Mouse (Mus musculus) kidney, adult 8-10 months (tissue): ENCODE measurements around the gene Sgsh.

ENCODE experiments used
- DNase-seq, 2 experiments: peaks; one replicate each; pipeline ENCODE4 v3.0.0; 2022

Gene Sgsh

DNA sequence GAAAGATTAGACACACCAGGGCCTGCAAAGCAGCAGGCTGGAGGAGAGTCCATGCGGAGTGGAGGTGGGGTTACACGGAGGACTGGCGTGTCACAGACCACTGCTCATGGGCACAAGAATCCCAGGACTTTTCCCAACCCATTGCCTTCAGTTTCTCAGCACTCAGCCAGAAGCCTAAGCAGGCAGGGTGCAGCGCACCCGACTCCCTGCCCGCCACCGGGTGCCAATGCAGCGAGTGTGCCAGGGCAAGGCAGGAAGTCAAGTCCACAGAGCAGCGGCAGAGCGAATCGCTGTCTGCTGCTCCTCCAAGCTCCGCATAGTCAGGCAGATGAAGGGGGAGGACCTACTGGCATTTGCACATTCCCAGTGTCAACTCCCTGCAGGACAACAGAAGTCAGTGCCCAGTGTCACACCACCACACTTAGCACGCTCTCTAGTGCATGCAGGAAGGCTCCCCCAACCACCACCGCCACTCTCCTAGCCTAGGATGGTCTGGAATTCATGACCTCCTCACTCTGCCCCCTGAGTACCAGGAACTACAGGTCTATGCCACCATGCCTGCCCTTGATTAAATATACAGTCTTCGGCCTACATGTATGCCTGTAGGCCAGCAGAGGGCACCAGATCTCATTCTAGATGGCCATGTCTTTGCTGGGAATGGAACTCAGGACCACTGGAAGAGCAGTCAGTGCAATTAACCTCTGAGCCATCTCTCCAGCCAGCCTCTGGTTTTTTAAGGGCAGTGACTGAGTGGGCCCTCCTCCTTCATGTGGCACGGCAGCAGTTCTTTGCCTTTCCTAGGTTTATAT lies 50.2 kb downstream of the Sgsh start:
- DNase-seq, result peak in 1 of 2 experiments; percentile 44

DNA sequence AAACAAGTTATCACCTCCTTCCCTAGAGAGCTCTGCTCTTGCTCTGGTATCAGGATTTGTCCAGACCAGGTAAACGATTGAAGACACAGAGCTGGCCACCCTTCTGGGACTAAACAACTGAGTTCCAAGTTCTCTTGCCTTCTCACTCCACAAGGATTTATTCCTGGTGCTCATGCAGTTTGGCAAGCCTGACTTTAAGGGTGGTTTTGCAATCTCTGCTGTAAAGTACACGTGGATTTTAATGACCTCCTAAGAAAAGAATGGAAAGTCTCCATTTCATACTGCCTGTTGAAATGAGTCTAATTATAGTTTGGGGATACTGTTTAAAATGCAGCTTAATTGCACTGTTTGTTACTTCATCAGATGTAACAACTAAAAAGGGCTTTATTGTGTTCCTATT lies 54.4 kb downstream of the Sgsh start:
- no peak for DNase-seq

DNA sequence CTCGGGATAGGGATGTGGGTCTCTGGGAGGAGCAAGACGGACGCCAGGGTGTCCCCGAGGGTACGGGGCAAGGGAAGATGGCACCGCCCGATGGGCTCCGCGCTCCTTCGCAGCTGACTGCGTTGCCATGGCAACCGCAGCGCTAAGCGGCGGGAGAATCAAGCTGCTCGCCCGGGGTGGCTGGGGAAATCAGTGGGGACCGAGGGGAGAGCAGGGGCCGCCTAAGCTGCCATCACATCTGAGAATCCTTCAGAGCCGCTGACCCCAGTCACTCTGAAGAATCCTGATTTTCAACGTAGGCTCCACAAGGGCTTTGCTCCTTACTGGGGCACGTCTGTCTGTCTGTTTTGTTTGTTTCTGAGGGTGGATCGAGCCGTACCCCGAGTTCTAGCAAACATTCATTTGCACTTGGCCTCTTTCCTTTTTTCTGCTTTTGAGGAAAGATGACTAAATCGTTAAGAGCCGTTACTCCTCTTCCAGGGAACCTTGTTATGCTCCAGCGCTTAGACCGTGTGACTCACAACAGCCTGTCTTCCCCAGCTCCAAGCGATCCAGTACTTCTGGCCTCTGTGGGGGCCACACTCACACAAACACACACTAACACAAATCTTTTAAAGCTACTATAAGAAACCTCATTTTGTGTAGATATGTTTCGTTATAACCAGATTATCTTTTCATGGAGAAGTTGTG lies 54.9 kb downstream of the Sgsh start:
- no peak for DNase-seq

DNA sequence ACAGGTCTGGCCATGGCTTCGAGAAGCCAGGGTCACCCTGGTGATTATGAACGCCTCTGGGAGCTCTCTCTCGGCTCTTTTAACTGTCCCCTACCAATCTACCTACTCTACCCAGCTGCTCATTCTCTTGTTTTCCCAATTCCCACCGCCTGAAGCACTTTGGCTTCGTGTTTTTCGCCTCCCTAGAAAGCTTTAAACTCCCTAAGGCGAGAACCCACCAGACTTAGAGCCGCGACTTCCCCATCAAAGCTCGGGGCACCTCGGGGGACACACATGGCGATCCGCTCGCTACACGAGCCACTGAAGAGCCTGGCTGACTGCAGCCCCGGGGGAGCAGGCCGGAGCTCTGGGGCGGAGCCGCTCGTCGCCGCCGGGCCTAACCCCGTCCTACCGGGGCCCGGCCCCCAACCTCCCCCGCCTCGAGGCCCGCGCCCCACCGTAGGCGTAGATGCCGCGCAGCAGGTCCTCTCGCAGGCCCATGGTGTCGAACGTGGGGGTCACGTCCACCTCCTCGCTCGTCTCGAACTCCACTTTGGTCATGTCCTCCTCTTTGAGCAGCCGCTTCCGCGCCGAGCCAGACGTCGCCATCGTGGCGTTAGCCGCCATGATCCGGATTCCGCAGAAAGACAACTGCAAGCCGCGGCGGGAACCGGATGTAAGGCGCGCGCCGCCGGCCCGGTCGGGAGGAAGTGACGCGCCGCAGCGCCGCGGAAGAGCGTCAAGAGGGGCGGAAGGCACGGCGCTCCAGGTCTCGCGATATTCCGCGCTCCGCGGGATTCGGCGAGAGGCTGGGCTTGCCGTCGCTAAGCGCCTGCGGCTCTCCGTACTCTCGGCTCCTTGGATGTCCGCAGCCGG lies 55.7 kb downstream of the Sgsh start, which contains the start of gene Eif4a3:
Gene Eif4a3 (minus strand): TSS at position 699 of the 855 bp plus-strand sequence.
- peak; percentile 91 to 93 for DNase-seq

DNA sequence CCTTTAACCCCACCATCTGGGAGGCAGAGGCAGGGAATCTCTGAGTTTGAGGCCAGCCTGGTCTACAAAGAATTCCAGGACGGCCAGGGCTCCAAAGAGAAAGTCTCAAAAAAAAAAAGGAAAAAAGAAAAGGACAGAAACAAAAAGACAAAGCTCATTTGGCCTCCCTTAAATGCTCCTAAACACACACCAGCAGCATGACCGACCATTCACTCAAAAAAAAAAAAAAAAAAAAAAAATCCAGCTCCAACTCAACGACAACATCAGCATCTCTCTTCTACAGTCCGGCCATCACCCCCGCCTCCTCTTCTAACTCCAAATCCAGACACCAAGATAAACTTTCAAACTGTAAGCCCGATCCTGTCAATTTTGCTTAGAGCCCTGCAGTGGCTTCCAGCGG lies 56.4 kb downstream of the Sgsh start:
- DNase-seq, result no peak

DNA sequence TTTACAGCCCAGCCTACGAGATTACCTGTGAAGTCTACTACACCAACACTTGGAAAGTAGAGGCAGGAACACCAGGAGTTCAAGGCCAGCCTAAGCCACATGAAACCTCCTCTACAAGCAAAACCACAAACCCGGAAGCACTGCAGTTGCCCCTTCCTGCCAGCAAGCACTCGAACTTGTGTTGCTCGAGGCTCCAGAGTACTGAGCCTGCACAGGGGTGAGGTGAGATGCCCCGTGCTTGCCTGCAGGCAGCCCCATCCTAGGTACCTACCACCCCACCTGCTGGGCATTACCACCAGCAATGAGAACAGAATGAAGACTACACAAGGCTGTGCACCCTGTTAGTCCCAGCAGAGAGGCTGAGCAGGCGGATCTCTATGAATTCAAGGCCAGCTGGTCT lies 57.3 kb downstream of the Sgsh start:
- DNase-seq, result no peak
